Mouse (Mus musculus) spleen, adult 2 months (tissue): ENCODE data around the gene Runx1. TPM values are rescaled to one million over a fixed set of nuclear protein-coding genes. Genes with fewer than 3 reads are reported as not detected.

Source experiments
- DNase-seq, 2 experiments: peaks; one replicate each; pipeline versions ENCODE4 v3.0.0 to v3.0.0-alpha.2; 2012 to 2021; ENCODE audit warnings: low spot score in 2 of 2, low read depth in 1 of 2
- H3K27ac ChIP-seq: fragments of 200-500 bp; 2 replicates; pipeline ENCODE4 v1.5.1; 2012; ENCODE audit warnings: low read length, inconsistent platforms; ENCODE audit not compliant: insufficient read depth
- H3K27me3 ChIP-seq: fragments of 200-500 bp; 2 replicates; pipeline ENCODE4 v1.6.1; 2012; ENCODE audit warnings: mild to moderate bottlenecking, moderate library complexity, low read length, inconsistent platforms; ENCODE audit not compliant: control insufficient read depth, insufficient read depth
- H3K36me3 ChIP-seq: fragments of 200-500 bp; 2 replicates; pipeline ENCODE4 v1.6.1; 2012; ENCODE audit warnings: mild to moderate bottlenecking, low read length, inconsistent platforms; ENCODE audit not compliant: control insufficient read depth, insufficient read depth
- H3K4me1 ChIP-seq: fragments of 200-500 bp; 2 replicates; pipeline ENCODE4 v1.6.1; 2011; ENCODE audit warnings: inconsistent platforms; ENCODE audit not compliant: control insufficient read depth, insufficient read depth, insufficient read length
- H3K4me3 ChIP-seq: fragments of 200-500 bp; 2 replicates; pipeline ENCODE4 v1.5.1; 2011; ENCODE audit warnings: mild to moderate bottlenecking, inconsistent platforms; ENCODE audit not compliant: insufficient read depth, insufficient read length; ENCODE audit errors: extremely low read depth
- CTCF ChIP-seq: fragments of 200-500 bp; IDR thresholded peaks from 2 replicates; pipeline ENCODE4 v1.5.1; 2011; ENCODE audit warnings: mild to moderate bottlenecking, inconsistent platforms; ENCODE audit not compliant: insufficient read depth, insufficient read length, insufficient replicate concordance; ENCODE audit errors: extremely low read depth
- POLR2A ChIP-seq: fragments of 200-500 bp; IDR thresholded peaks from 2 replicates; pipeline ENCODE4 v1.6.1; 2011; ENCODE audit warnings: low read depth, low read length, inconsistent platforms
- WGBS: fragments of 180-500 bp; shearing (Covaris S2); methylation state at CpG from one replicate; pipeline ENCODE4 v1.1.7; 2018; 5-methylcytosine and 5-hydroxymethylcytosine counted together
- polyA plus RNA-seq: library from polyadenylated mRNA; depleted of rRNA; stranded (reverse); fragments of >200 nt; gene quantifications from 2 replicates; pipeline ENCODE4 v1.2.3, GENCODE M21; 2012

The Runx1 gene
- polyA plus RNA-seq, 1 experiment: 26.7 TPM

- no peaks in the 10 kb centered on the region for H3K36me3 ChIP-seq
- H3K27ac ChIP-seq: no peak overlapping the region
- no peak overlapping the region for H3K4me3 ChIP-seq
- H3K27me3 ChIP-seq: no peaks in the 10 kb centered on the region
- H3K4me1 ChIP-seq: peaks cover 9% of the 10 kb centered on the region
- DNase-seq: no peak
- WGBS: 65% methylated on average over 12 of the region's 12 CpGs
- no peak for TF ChIP-seq CTCF
- TF ChIP-seq POLR2A: no peak
Observed at GRCm38 (mm10) chr16:92744172-92744777, 81.7 kb downstream of the Runx1 start.

- WGBS: 71% methylated on average over 4 of the region's 4 CpGs
- no peaks in the 10 kb centered on the region for H3K27me3 ChIP-seq
- no peak overlapping the region for H3K4me3 ChIP-seq
- H3K27ac ChIP-seq: no peak overlapping the region
- H3K36me3 ChIP-seq: no peaks in the 10 kb centered on the region
- peaks cover 9% of the 10 kb centered on the region for H3K4me1 ChIP-seq
- no peak for TF ChIP-seq CTCF
- TF ChIP-seq POLR2A: no peak
- no peak for DNase-seq
Observed at GRCm38 (mm10) chr16:92743755-92744154, 82.2 kb downstream of the Runx1 start.

- no peak for DNase-seq
- Histone ChIP-seq H3K4me3 (no peak overlapping the region), H3K4me1 (peaks cover 9% of the 10 kb centered on the region), H3K27me3 (no peaks in the 10 kb centered on the region), H3K27ac (no peak overlapping the region), H3K36me3 (no peaks in the 10 kb centered on the region)
- TF ChIP-seq POLR2A: no peak
- TF ChIP-seq CTCF: no peak
- 63% methylated on average over 8 of the region's 8 CpGs for WGBS
Observed at GRCm38 (mm10) chr16:92741342-92741741, 84.6 kb downstream of the Runx1 start.

- no peak overlapping the region for H3K27ac ChIP-seq
- no peaks in the 10 kb centered on the region for H3K27me3 ChIP-seq
- DNase-seq: no peak
- no peak for TF ChIP-seq POLR2A
- no peak for TF ChIP-seq CTCF
- no peaks in the 10 kb centered on the region for H3K36me3 ChIP-seq
- peaks cover 9% of the 10 kb centered on the region for H3K4me1 ChIP-seq
- 83% methylated on average over 9 of the region's 9 CpGs for WGBS
- H3K4me3 ChIP-seq: no peak overlapping the region
Observed at GRCm38 (mm10) chr16:92740541-92740940, 85.4 kb downstream of the Runx1 start.

- no peak overlapping the region for H3K4me3 ChIP-seq
- H3K36me3 ChIP-seq: no peaks in the 10 kb centered on the region
- no peak overlapping the region for H3K27ac ChIP-seq
- peaks cover 9% of the 10 kb centered on the region for H3K4me1 ChIP-seq
- no peaks in the 10 kb centered on the region for H3K27me3 ChIP-seq
- no peak for TF ChIP-seq CTCF
- TF ChIP-seq POLR2A: no peak
- WGBS: 79% methylated on average over 12 of the region's 12 CpGs
- DNase-seq: no peak
Observed at GRCm38 (mm10) chr16:92739997-92740396, 86.0 kb downstream of the Runx1 start.

- no peaks in the 10 kb centered on the region for H3K27me3 ChIP-seq
- WGBS: 94% methylated on average over 7 of the region's 7 CpGs
- no peak for TF ChIP-seq CTCF
- H3K36me3 ChIP-seq: no peaks in the 10 kb centered on the region
- H3K27ac ChIP-seq: no peak overlapping the region
- no peak for DNase-seq
- H3K4me3 ChIP-seq: no peak overlapping the region
- peaks cover 9% of the 10 kb centered on the region for H3K4me1 ChIP-seq
Observed at GRCm38 (mm10) chr16:92739071-92739793, 86.7 kb downstream of the Runx1 start.

GRCm38 (mm10) chr16:92738476-92739010 lies 87.4 kb downstream of the Runx1 start:
- peaks cover 6% of the 10 kb centered on the region for H3K4me1 ChIP-seq
- H3K27me3 ChIP-seq: no peaks in the 10 kb centered on the region
- H3K36me3 ChIP-seq: no peaks in the 10 kb centered on the region
- H3K4me3 ChIP-seq: no peak overlapping the region
- TF ChIP-seq CTCF (no peak), POLR2A (no peak)
- WGBS: 83% methylated on average over 11 of the region's 11 CpGs
- DNase-seq: no peak
- H3K27ac ChIP-seq: no peak overlapping the region
